Mouse (Mus musculus) gastrocnemius, adult 2 months (tissue): Measurements from ENCODE around the gene Mrpl12. TPM values are rescaled to one million over a fixed set of nuclear protein-coding genes. Genes with fewer than 3 reads are reported as not detected.
A peak's percentile ranks its signal among the peaks of the same experiment; 100 is the strongest.

Source experiments
- DNase-seq: peaks from one replicate; pipeline ENCODE4 v3.0.0; 2022
- H3K27ac ChIP-seq: fragments of 200-600 bp; 2 replicates; pipeline ENCODE4 v1.8.1; 2022; ENCODE audit warnings: mild to moderate bottlenecking
- H3K4me3 ChIP-seq: fragments of 200-600 bp; 2 replicates; pipeline ENCODE4 v1.8.1; 2022; ENCODE audit warnings: mild to moderate bottlenecking, moderate library complexity
- CTCF ChIP-seq: fragments of 200-600 bp; IDR thresholded peaks from 2 replicates; pipeline ENCODE4 v1.8.1; 2022; ENCODE audit warnings: antibody characterized with exemption, mild to moderate bottlenecking, moderate library complexity
- intact Hi-C: fragments of 180-260 bp; cut with DNase I; formaldehyde crosslinking; loops from one replicate; pipeline ENCODE4 v1.15.1; 2025
- total RNA-seq, 2 experiments: library from RNA; stranded (reverse); gene quantifications; 2 replicates each; pipeline ENCODE4 v1.2.3; 2021

The Mrpl12 gene
- total RNA-seq, 2 experiments from 2014 or later: 120 to 177 TPM

DNA sequence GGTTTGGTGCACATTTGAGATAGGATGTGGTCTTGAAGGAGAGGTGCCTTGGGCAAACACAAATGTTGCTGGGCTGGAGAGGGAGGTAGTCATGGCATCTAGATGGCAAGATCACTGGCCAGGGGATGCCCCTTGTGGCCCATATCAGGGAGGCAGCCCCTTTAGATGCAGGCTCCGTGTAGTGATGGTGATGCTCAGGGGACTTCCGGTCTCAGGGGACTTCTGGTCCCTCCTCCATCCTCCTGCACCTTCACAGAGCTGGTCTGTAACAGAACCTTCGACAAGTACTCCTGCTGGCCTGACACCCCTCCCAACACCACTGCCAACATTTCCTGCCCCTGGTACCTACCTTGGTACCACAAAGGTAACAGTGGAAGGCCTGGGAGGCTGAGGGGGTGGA, 51.4 kb downstream of the Mrpl12 start:
- H3K4me3 ChIP-seq: no peak overlapping the region
- no peak overlapping the region for H3K27ac ChIP-seq
- intact Hi-C loops: no loop called here
- no peak for TF ChIP-seq CTCF
- DNase-seq: no peak

- H3K27ac ChIP-seq: peak overlapping the region; percentile 74
These were observed 54.1 kb downstream of the Mrpl12 start for GRCm38 (mm10) chr11:120538485-120538884.

More at GRCm38 (mm10) chr11:120538485-120538884, 54.1 kb downstream of the Mrpl12 start:
- DNase-seq: peak; percentile 92
- H3K4me3 ChIP-seq: no peak overlapping the region
- TF ChIP-seq CTCF: no peak
- intact Hi-C loops: loop anchor here (2.0 kb wide), 1 partner anchor 18 kb away; no protein-coding TSS in a partner anchor

Other genes starting within 250 kb of the Mrpl12 start
- gene Actg1, start 136.1 kb upstream of the Mrpl12 start, total RNA-seq: 100 to 1,000 TPM; 201 to 262 TPM
- under 1 TPM in 1 of 2 experiments, not detected in 1; 0.87 TPM for gene Fscn2, start 123.1 kb upstream of the Mrpl12 start, total RNA-seq
- gene Faap100, start 105.8 kb upstream of the Mrpl12 start, total RNA-seq: 10 to 100 TPM; 18.5 to 18.8 TPM
- 10 to 100 TPM; 75.8 to 94.9 TPM for gene Nploc4, start 46.9 kb upstream of the Mrpl12 start, total RNA-seq
- gene Tspan10, start 42.0 kb upstream of the Mrpl12 start, total RNA-seq: 1 to 10 TPM in 1 of 2 experiments, not detected in 1; 1.1 TPM
- gene Pde6g, start 31.1 kb upstream of the Mrpl12 start, total RNA-seq: 1 to 10 TPM in 1 of 2 experiments, under 1 TPM in 1; 0.41 to 1.2 TPM
- gene Oxld1, start 26.5 kb upstream of the Mrpl12 start, total RNA-seq: 10 to 100 TPM; 19.1 to 31.8 TPM
- gene Ccdc137, start 26.5 kb upstream of the Mrpl12 start, total RNA-seq: 1 to 10 TPM; 5.2 to 7.2 TPM
- 1 to 10 TPM; 5.6 to 6.3 TPM for gene Arl16, start 17.0 kb upstream of the Mrpl12 start, total RNA-seq
- 1 to 10 TPM; 2.8 to 4.1 TPM for gene Slc25a10, start 7.2 kb downstream of the Mrpl12 start, total RNA-seq
- gene Gcgr, start 46.1 kb downstream of the Mrpl12 start, total RNA-seq: under 1 TPM in 1 of 2 experiments, not detected in 1; 0.33 TPM
- 10 to 100 TPM; 21.7 to 22.1 TPM for gene Mcrip1, start 65.1 kb downstream of the Mrpl12 start, total RNA-seq
- 100 to 1,000 TPM; 188 to 418 TPM for gene Ppp1r27, start 66.5 kb downstream of the Mrpl12 start, total RNA-seq
- 100 to 1,000 TPM; 201 to 240 TPM for gene P4hb, start 88.6 kb downstream of the Mrpl12 start, total RNA-seq
- 10 to 100 TPM; 72.1 to 89.6 TPM for gene Arhgdia, start 97.0 kb downstream of the Mrpl12 start, total RNA-seq
- gene Alyref, start 113.8 kb downstream of the Mrpl12 start, total RNA-seq: 10 to 100 TPM; 36.0 to 44.7 TPM
- 10 to 100 TPM; 45.3 to 58.5 TPM for gene Anapc11, start 113.8 kb downstream of the Mrpl12 start, total RNA-seq
- under 1 TPM in 1 of 2 experiments, not detected in 1; 0.78 TPM for gene Npb, start 123.9 kb downstream of the Mrpl12 start, total RNA-seq
- 10 to 100 TPM; 30.6 to 39.2 TPM for gene Pcyt2, start 133.3 kb downstream of the Mrpl12 start, total RNA-seq
- 1 to 10 TPM; 4.1 to 4.7 TPM for gene Sirt7, start 140.6 kb downstream of the Mrpl12 start, total RNA-seq
- gene Mafg, start 149.0 kb downstream of the Mrpl12 start, total RNA-seq: 10 to 100 TPM; 53.1 to 68.2 TPM
- 1 to 10 TPM; 3.5 to 3.8 TPM for gene Pycr1, start 159.2 kb downstream of the Mrpl12 start, total RNA-seq
- 100 to 1,000 TPM; 109 to 157 TPM for gene Myadml2, start 163.5 kb downstream of the Mrpl12 start, total RNA-seq
- gene Notum, start 176.6 kb downstream of the Mrpl12 start, total RNA-seq: not detected
- 10 to 100 TPM; 31.2 to 32.4 TPM for gene Aspscr1, start 188.4 kb downstream of the Mrpl12 start, total RNA-seq
- gene Cenpx, start 229.1 kb downstream of the Mrpl12 start, total RNA-seq: 10 to 100 TPM; 22.1 to 32.3 TPM
- gene Lrrc45, start 229.3 kb downstream of the Mrpl12 start, total RNA-seq: 1 to 10 TPM; 3.6 to 4.4 TPM
- 1 to 10 TPM in 1 of 2 experiments, under 1 TPM in 1; 0.87 to 1.3 TPM for gene Rac3, start 236.9 kb downstream of the Mrpl12 start, total RNA-seq
- gene Dcxr, start 242.7 kb downstream of the Mrpl12 start, total RNA-seq: 1 to 10 TPM; 6.3 to 8.6 TPM
- 10 to 100 TPM in 1 of 2 experiments, 1 to 10 TPM in 1; 9.1 to 15.4 TPM for gene Cbr2, start 247.5 kb downstream of the Mrpl12 start, total RNA-seq